Mouse (Mus musculus): ENCODE measurements at regions not wholly inside any gene's neighbourhood (a gene's known extent, or its start where the extent isn't known, plus 50 kb on each side); places are given as distances from the start of the nearest gene placed in this dataset.

DNA sequence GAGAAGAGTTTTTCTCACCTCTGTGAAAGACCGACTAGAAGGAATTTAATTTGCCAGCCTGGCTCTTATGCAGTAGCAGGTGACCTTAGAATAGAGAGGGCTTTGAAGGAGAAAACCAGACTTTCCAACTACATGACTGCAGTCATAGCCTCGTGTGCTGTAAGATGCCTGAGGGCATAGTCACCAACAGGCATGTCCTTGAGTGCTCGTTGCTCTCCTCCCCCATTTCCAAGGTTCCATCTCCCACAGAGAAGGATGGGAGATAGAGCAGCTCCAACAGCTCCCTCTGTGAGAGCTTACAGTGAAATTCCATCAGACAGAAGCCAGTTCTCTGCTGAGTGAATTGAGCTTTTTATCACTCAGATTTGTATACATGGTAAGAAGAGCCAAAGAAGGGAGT is 398.1 kb upstream of the Id4 start:
- TF ChIP-seq ZKSCAN1 (IDR thresholded peaks at IDR 0.05; ENCODE audit: borderline replicate concordance, low read depth, low read length) (no peak), SIN3A (IDR thresholded peaks at IDR 0.05; ENCODE audit: low read length) (no peak), POLR2A (IDR thresholded peaks at IDR 0.05; ENCODE audit: low read depth, low read length) (no peak), CTCF (conservative IDR thresholded peaks at IDR 0.05 in 1 of 2, IDR thresholded peaks at IDR 0.05 in 1 of 2; ENCODE audit: low read depth in 2 of 2, low read length in 2 of 2) (no peak)
